Mouse (Mus musculus): ENCODE measurements around the gene Shkbp1. TPM values are rescaled to one million over a fixed set of nuclear protein-coding genes. Genes with fewer than 3 reads are reported as not detected.

Shkbp1 gene
- polyA plus RNA-seq, 1 experiment from 2014 or later, result 29.6 TPM

- no peak overlapping the region for H3K4me2 ChIP-seq (ENCODE audit: low read depth, low read length)
- no peak overlapping the region for H3K9ac ChIP-seq (replicated peaks; ENCODE audit: low read depth, low read length)
- no peak overlapping the region for H3K27ac ChIP-seq (ENCODE audit: low read depth, low read length)
- no peaks in the 10 kb centered on the region for H3K36me3 ChIP-seq (ENCODE audit: control insufficient read depth, insufficient read depth, low read length)
- H3K9me3 ChIP-seq (ENCODE audit: control insufficient read depth, low read length), result no peaks in the 10 kb centered on the region
- 93% methylated on average over 3 of the region's 3 CpGs for WGBS
- H3K4me1 ChIP-seq (ENCODE audit: control insufficient read depth, insufficient read depth, low read length), result no peaks in the 10 kb centered on the region
- no peak overlapping the region for H3K4me3 ChIP-seq (ENCODE audit: low read depth, low read length)
- no peak for ATAC-seq (ENCODE audit: low read depth)
- H3K27me3 ChIP-seq (ENCODE audit: control insufficient read depth, insufficient read depth, low read length), result no peaks in the 10 kb centered on the region
Measured at GRCm38 (mm10) chr7:27314393-27314792, 41.4 kb downstream of the Shkbp1 start.

- H3K4me2 ChIP-seq (ENCODE audit: low read depth, low read length), result no peak overlapping the region
- no peak overlapping the region for H3K9ac ChIP-seq (replicated peaks; ENCODE audit: low read depth, low read length)
- H3K4me1 ChIP-seq (ENCODE audit: control insufficient read depth, insufficient read depth, low read length), result no peaks in the 10 kb centered on the region
- 89% methylated on average over 12 of the region's 12 CpGs for WGBS
- no peak overlapping the region for H3K4me3 ChIP-seq (ENCODE audit: low read depth, low read length)
- no peak for ATAC-seq (ENCODE audit: low read depth)
- H3K27me3 ChIP-seq (ENCODE audit: control insufficient read depth, insufficient read depth, low read length), result no peaks in the 10 kb centered on the region
- H3K36me3 ChIP-seq (ENCODE audit: control insufficient read depth, insufficient read depth, low read length), result no peaks in the 10 kb centered on the region
- no peak overlapping the region for H3K27ac ChIP-seq (ENCODE audit: low read depth, low read length)
- no peaks in the 10 kb centered on the region for H3K9me3 ChIP-seq (ENCODE audit: control insufficient read depth, low read length)
Measured at GRCm38 (mm10) chr7:27311651-27312284, 44.1 kb downstream of the Shkbp1 start.

GRCm38 (mm10) chr7:27310996-27311535 is 44.8 kb downstream of the Shkbp1 start:
- no peak overlapping the region for H3K4me2 ChIP-seq (ENCODE audit: low read depth, low read length)
- no peak for ATAC-seq (ENCODE audit: low read depth)

GRCm38 (mm10) chr7:27310306-27310705 is 45.5 kb downstream of the Shkbp1 start:
- H3K9me3 ChIP-seq (ENCODE audit: control insufficient read depth, low read length), result no peaks in the 10 kb centered on the region
- no peaks in the 10 kb centered on the region for H3K36me3 ChIP-seq (ENCODE audit: control insufficient read depth, insufficient read depth, low read length)
- peak; percentile 60; the same call in 1 of the 2 replicates for ATAC-seq (ENCODE audit: low read depth)
- H3K4me3 ChIP-seq (ENCODE audit: low read depth, low read length), result peak overlapping the region; percentile 24; the same call in 1 of the 2 replicates
- no peak overlapping the region for H3K27ac ChIP-seq (ENCODE audit: low read depth, low read length)
- peak overlapping the region; percentile 45 for H3K4me2 ChIP-seq (ENCODE audit: low read depth, low read length)
- H3K4me1 ChIP-seq (ENCODE audit: control insufficient read depth, insufficient read depth, low read length), result no peaks in the 10 kb centered on the region
- WGBS, result 6% methylated on average over 17 of the region's 17 CpGs
- no peaks in the 10 kb centered on the region for H3K27me3 ChIP-seq (ENCODE audit: control insufficient read depth, insufficient read depth, low read length)
- H3K9ac ChIP-seq (replicated peaks; ENCODE audit: low read depth, low read length), result peak overlapping the region; percentile 21; the same call in 1 of the 2 replicates

More at GRCm38 (mm10) chr7:27310996-27311535, 44.8 kb downstream of the Shkbp1 start:
- Histone ChIP-seq H3K4me3 (ENCODE audit: low read depth, low read length) (no peak overlapping the region), H3K9me3 (ENCODE audit: control insufficient read depth, low read length) (no peaks in the 10 kb centered on the region), H3K27me3 (ENCODE audit: control insufficient read depth, insufficient read depth, low read length) (no peaks in the 10 kb centered on the region), H3K9ac (replicated peaks; ENCODE audit: low read depth, low read length) (no peak overlapping the region), H3K4me1 (ENCODE audit: control insufficient read depth, insufficient read depth, low read length) (no peaks in the 10 kb centered on the region), H3K27ac (ENCODE audit: low read depth, low read length) (no peak overlapping the region), H3K36me3 (ENCODE audit: control insufficient read depth, insufficient read depth, low read length) (no peaks in the 10 kb centered on the region)
- WGBS, result 51% methylated on average over 8 of the region's 8 CpGs

- H3K36me3 ChIP-seq (ENCODE audit: control insufficient read depth, insufficient read depth, low read length), result no peaks in the 10 kb centered on the region
- WGBS, result 35% methylated on average over 3 of the region's 3 CpGs
- peak overlapping the region; percentile 45; the same call in 1 of the 2 replicates for H3K4me2 ChIP-seq (ENCODE audit: low read depth, low read length)
- ATAC-seq (ENCODE audit: low read depth), result no peak
- no peaks in the 10 kb centered on the region for H3K9me3 ChIP-seq (ENCODE audit: control insufficient read depth, low read length)
- H3K9ac ChIP-seq (replicated peaks; ENCODE audit: low read depth, low read length), result no peak overlapping the region
- H3K4me3 ChIP-seq (ENCODE audit: low read depth, low read length), result no peak overlapping the region
- no peak overlapping the region for H3K27ac ChIP-seq (ENCODE audit: low read depth, low read length)
- H3K27me3 ChIP-seq (ENCODE audit: control insufficient read depth, insufficient read depth, low read length), result no peaks in the 10 kb centered on the region
- no peaks in the 10 kb centered on the region for H3K4me1 ChIP-seq (ENCODE audit: control insufficient read depth, insufficient read depth, low read length)
Measured at GRCm38 (mm10) chr7:27309832-27310231, 46.0 kb downstream of the Shkbp1 start.

GRCm38 (mm10) chr7:27308821-27309549 is 46.8 kb downstream of the Shkbp1 start:
- WGBS, result 10% methylated on average over 28 of the region's 28 CpGs
- H3K9me3 ChIP-seq (ENCODE audit: control insufficient read depth, low read length), result no peaks in the 10 kb centered on the region
- H3K4me2 ChIP-seq (ENCODE audit: low read depth, low read length), result peak overlapping the region; percentile 43; the same call in 1 of the 2 replicates
- H3K9ac ChIP-seq (replicated peaks; ENCODE audit: low read depth, low read length), result no peak overlapping the region
- H3K4me3 ChIP-seq (ENCODE audit: low read depth, low read length), result peak overlapping the region; percentile 12; the same call in 1 of the 2 replicates
- H3K27me3 ChIP-seq (ENCODE audit: control insufficient read depth, insufficient read depth, low read length), result no peaks in the 10 kb centered on the region
- no peak overlapping the region for H3K27ac ChIP-seq (ENCODE audit: low read depth, low read length)
- no peaks in the 10 kb centered on the region for H3K36me3 ChIP-seq (ENCODE audit: control insufficient read depth, insufficient read depth, low read length)
- no peaks in the 10 kb centered on the region for H3K4me1 ChIP-seq (ENCODE audit: control insufficient read depth, insufficient read depth, low read length)
- 0 out of 2 replicates have a peak, but pooled peaks have one; percentile 32 for ATAC-seq (ENCODE audit: low read depth)

GRCm38 (mm10) chr7:27307551-27307950 is 48.3 kb downstream of the Shkbp1 start:
- 75% methylated on average over 9 of the region's 9 CpGs for WGBS
- Histone ChIP-seq H3K27me3 (ENCODE audit: control insufficient read depth, insufficient read depth, low read length) (no peaks in the 10 kb centered on the region), H3K9me3 (ENCODE audit: control insufficient read depth, low read length) (no peaks in the 10 kb centered on the region), H3K36me3 (ENCODE audit: control insufficient read depth, insufficient read depth, low read length) (no peaks in the 10 kb centered on the region), H3K9ac (replicated peaks; ENCODE audit: low read depth, low read length) (no peak overlapping the region), H3K4me2 (ENCODE audit: low read depth, low read length) (no peak overlapping the region), H3K4me1 (ENCODE audit: control insufficient read depth, insufficient read depth, low read length) (no peaks in the 10 kb centered on the region), H3K4me3 (ENCODE audit: low read depth, low read length) (no peak overlapping the region), H3K27ac (ENCODE audit: low read depth, low read length) (no peak overlapping the region)
- ATAC-seq (ENCODE audit: low read depth), result no peak

- H3K4me3 ChIP-seq (ENCODE audit: low read depth, low read length), result no peak overlapping the region
- no peaks in the 10 kb centered on the region for H3K4me1 ChIP-seq (ENCODE audit: control insufficient read depth, insufficient read depth, low read length)
- no peaks in the 10 kb centered on the region for H3K36me3 ChIP-seq (ENCODE audit: control insufficient read depth, insufficient read depth, low read length)
- no peaks in the 10 kb centered on the region for H3K27me3 ChIP-seq (ENCODE audit: control insufficient read depth, insufficient read depth, low read length)
- 77% methylated on average over 24 of the region's 24 CpGs for WGBS
- H3K9me3 ChIP-seq (ENCODE audit: control insufficient read depth, low read length), result no peaks in the 10 kb centered on the region
- no peak overlapping the region for H3K27ac ChIP-seq (ENCODE audit: low read depth, low read length)
- no peak overlapping the region for H3K4me2 ChIP-seq (ENCODE audit: low read depth, low read length)
- ATAC-seq (ENCODE audit: low read depth), result no peak
- no peak overlapping the region for H3K9ac ChIP-seq (replicated peaks; ENCODE audit: low read depth, low read length)
Measured at GRCm38 (mm10) chr7:27306161-27307160, 49.4 kb downstream of the Shkbp1 start.
